Mouse (Mus musculus): ENCODE data around the gene Exoc3l. TPM values are rescaled to one million over a fixed set of nuclear protein-coding genes. Genes with fewer than 3 reads are reported as not detected.

The Exoc3l gene
- polyA plus RNA-seq, 1 experiment, result 1.6 TPM

- WGBS, result under 1% methylated on average over 74 of the region's 74 CpGs
- DNase-seq (ENCODE audit: low read depth, low spot score), result no peak
Observed at GRCm38 (mm10) chr8:105254152-105254965, 41.5 kb downstream of the Exoc3l start.

- WGBS, result 46% methylated on average over 20 of the region's 20 CpGs
- no peak for DNase-seq (ENCODE audit: low read depth, low spot score)
Observed at GRCm38 (mm10) chr8:105253766-105254151, 42.1 kb downstream of the Exoc3l start.

GRCm38 (mm10) chr8:105252680-105253537 lies 43.0 kb downstream of the Exoc3l start:
- no peak for DNase-seq (ENCODE audit: low read depth, low spot score)
- 86% methylated on average over 10 of the region's 10 CpGs for WGBS

GRCm38 (mm10) chr8:105251954-105252353 lies 43.9 kb downstream of the Exoc3l start:
- DNase-seq (ENCODE audit: low read depth, low spot score), result no peak
- 86% methylated on average over 6 of the region's 6 CpGs for WGBS

GRCm38 (mm10) chr8:105241016-105241415 lies 54.9 kb downstream of the Exoc3l start:
- WGBS, result 97% methylated on average over 7 of the region's 7 CpGs
- no peak for DNase-seq (ENCODE audit: low read depth, low spot score)

Other genes with a start within 250 kb of the Exoc3l start
- gene Ces3a, start 247.5 kb downstream of the Exoc3l start, polyA plus RNA-seq (2012; rRNA removed), result 0.21 TPM in 1 of 2 replicates, not detected in the other
- not detected in 2 replicates for gene Ces3b, start 212.3 kb downstream of the Exoc3l start, polyA plus RNA-seq (2012; rRNA removed)
- gene Ces4a, start 164.3 kb downstream of the Exoc3l start, polyA plus RNA-seq (2012; rRNA removed), result not detected in 2 replicates
- 7.0 and 8.1 TPM in 2 replicates for gene Cbfb, start 125.4 kb downstream of the Exoc3l start, polyA plus RNA-seq (2012; rRNA removed)
- 13.0 and 14.5 TPM in 2 replicates for gene D230025D16Rik, start 71.0 kb downstream of the Exoc3l start, polyA plus RNA-seq (2012; rRNA removed)
- 4.9 and 6.2 TPM in 2 replicates for gene B3gnt9, start 40.9 kb downstream of the Exoc3l start, polyA plus RNA-seq (2012; rRNA removed)
- gene Tradd, start 31.5 kb downstream of the Exoc3l start, polyA plus RNA-seq (2012; rRNA removed), result 57.4 and 64.0 TPM in 2 replicates
- gene Fbxl8, start 31.5 kb downstream of the Exoc3l start, polyA plus RNA-seq (2012; rRNA removed), result 16.3 and 16.9 TPM in 2 replicates
- gene Hsf4, start 26.3 kb downstream of the Exoc3l start, polyA plus RNA-seq (2012; rRNA removed), result 0.74 and 1.2 TPM in 2 replicates
- 0.82 and 0.88 TPM in 2 replicates for gene Nol3, start 20.0 kb downstream of the Exoc3l start, polyA plus RNA-seq (2012; rRNA removed)
- gene 4931428F04Rik, start 6.2 kb downstream of the Exoc3l start, polyA plus RNA-seq (2012; rRNA removed), result 1.7 and 2.0 TPM in 2 replicates
- gene E2f4, start 1.6 kb upstream of the Exoc3l start, polyA plus RNA-seq (2012; rRNA removed), result 147 and 149 TPM in 2 replicates
- 65.9 and 82.0 TPM in 2 replicates for gene Elmo3, start 9.5 kb upstream of the Exoc3l start, polyA plus RNA-seq (2012; rRNA removed)
- 4.6 and 5.8 TPM in 2 replicates for gene Lrrc29, start 30.2 kb upstream of the Exoc3l start, polyA plus RNA-seq (2012; rRNA removed)
- 120 and 134 TPM in 2 replicates for gene Tmem208, start 30.3 kb upstream of the Exoc3l start, polyA plus RNA-seq (2012; rRNA removed)
- gene Fhod1, start 51.9 kb upstream of the Exoc3l start, polyA plus RNA-seq (2012; rRNA removed), result 20.1 and 28.9 TPM in 2 replicates
- 2.7 and 4.0 TPM in 2 replicates for gene Slc9a5, start 52.7 kb upstream of the Exoc3l start, polyA plus RNA-seq (2012; rRNA removed)
- gene Plekhg4, start 77.2 kb upstream of the Exoc3l start, polyA plus RNA-seq (2012; rRNA removed), result 0.52 and 0.73 TPM in 2 replicates
- 0.07 TPM in 1 of 2 replicates, not detected in the other for gene Kctd19, start 117.4 kb upstream of the Exoc3l start, polyA plus RNA-seq (2012; rRNA removed)
- gene Lrrc36, start 117.5 kb upstream of the Exoc3l start, polyA plus RNA-seq (2012; rRNA removed), result 0.12 and 0.25 TPM in 2 replicates
- gene Tppp3, start 175.4 kb upstream of the Exoc3l start, polyA plus RNA-seq (2012; rRNA removed), result 73.9 and 101 TPM in 2 replicates
- gene Zdhhc1, start 200.8 kb upstream of the Exoc3l start, polyA plus RNA-seq (2012; rRNA removed), result 15.0 and 16.3 TPM in 2 replicates
- gene Hsd11b2, start 222.7 kb upstream of the Exoc3l start, polyA plus RNA-seq (2012; rRNA removed), result 19.6 and 50.5 TPM in 2 replicates

Measured in large intestine, adult 2 months (tissue).